Mouse (Mus musculus) ES-Bruce4 (cell line): ENCODE measurements around the gene Hist1h3f.
A peak's percentile ranks its signal among the peaks of the same experiment; 100 is the strongest.

Source experiments
- CTCF ChIP-seq: IDR thresholded peaks from one replicate; pipeline ENCODE4 v1.8.1; 2011; ENCODE audit warnings: low read depth, low read length
- EP300 ChIP-seq: IDR thresholded peaks from 2 replicates; pipeline ENCODE4 v1.6.1; 2011; ENCODE audit warnings: low read depth, low read length; ENCODE audit not compliant: insufficient read depth
- POLR2A ChIP-seq: IDR thresholded peaks from one replicate; pipeline ENCODE4 v1.8.1; 2011; ENCODE audit warnings: low read length; ENCODE audit not compliant: insufficient read depth

- TF ChIP-seq POLR2A (no peak), CTCF (no peak), EP300 (peak; percentile 85)
Measured at GRCm38 (mm10) chr13:23593051-23593770, 49.4 kb downstream of the Hist1h3f start.
